Mouse (Mus musculus) embryonic fibroblast, embryonic 13.5 days (primary cell): Measurements from ENCODE around the gene Sptb. TPM values are rescaled to one million over a fixed set of nuclear protein-coding genes. Genes with fewer than 3 reads are reported as not detected.

Source experiments
- H3K27ac ChIP-seq: 2 replicates; pipeline ENCODE4 v1.5.1; 2012; ENCODE audit warnings: low read length, control low read depth, inconsistent platforms; ENCODE audit not compliant: insufficient read depth
- H3K4me1 ChIP-seq: 2 replicates; pipeline ENCODE4 v1.6.1; 2011; ENCODE audit warnings: low read length; ENCODE audit not compliant: control insufficient read depth, insufficient read depth
- H3K4me3 ChIP-seq: 2 replicates; pipeline ENCODE4 v1.5.1; 2011; ENCODE audit warnings: mild to moderate bottlenecking, control low read depth, low read length; ENCODE audit not compliant: insufficient read depth
- CTCF ChIP-seq: IDR thresholded peaks from 2 replicates; pipeline ENCODE4 v1.5.1; 2011; ENCODE audit warnings: mild to moderate bottlenecking, control low read depth, low read length, moderate library complexity, borderline replicate concordance; ENCODE audit not compliant: insufficient read depth
- POLR2A ChIP-seq: IDR thresholded peaks from 2 replicates; pipeline ENCODE4 v1.6.1; 2011; ENCODE audit warnings: low read depth, mild to moderate bottlenecking, control low read depth, low read length, moderate library complexity
- polyA plus RNA-seq: library from polyadenylated mRNA; stranded (reverse); fragments of >200 nt; gene quantifications from 2 replicates; pipeline ENCODE4 v1.2.4, GENCODE M21; 2011; ENCODE audit warnings: low read depth; ENCODE audit not compliant: missing spikeins, insufficient read length

Gene Sptb
- polyA plus RNA-seq, 1 experiment = not detected

- no peak overlapping the region for H3K4me3 ChIP-seq
- TF ChIP-seq CTCF = no peak
- no peak for TF ChIP-seq POLR2A
- H3K4me1 ChIP-seq = peaks cover 23% of the 10 kb centered on the region
- peak overlapping the region; percentile 43 for H3K27ac ChIP-seq
Observed at GRCm38 (mm10) chr12:76547409-76548081, 162.8 kb downstream of the Sptb start.

- TF ChIP-seq CTCF = no peak
- no peak for TF ChIP-seq POLR2A
- H3K27ac ChIP-seq = peak overlapping the region; percentile 43
Observed at GRCm38 (mm10) chr12:76546383-76547276, 163.7 kb downstream of the Sptb start.

GRCm38 (mm10) chr12:76545786-76546370 lies 164.5 kb downstream of the Sptb start:
- Histone ChIP-seq H3K4me3 (no peak overlapping the region), H3K4me1 (peaks cover 26% of the 10 kb centered on the region), H3K27ac (peak overlapping the region; percentile 43)
- no peak for TF ChIP-seq POLR2A
- TF ChIP-seq CTCF = no peak

More at GRCm38 (mm10) chr12:76546383-76547276, 163.7 kb downstream of the Sptb start:
- H3K4me3 ChIP-seq = peak overlapping the region; percentile 3; the same call in 1 of the 2 replicates
- peaks cover 22% of the 10 kb centered on the region for H3K4me1 ChIP-seq

- peak overlapping the region; percentile 30 for H3K27ac ChIP-seq
- no peak overlapping the region for H3K4me3 ChIP-seq
- no peak for TF ChIP-seq POLR2A
- no peak for TF ChIP-seq CTCF
- H3K4me1 ChIP-seq = peaks cover 21% of the 10 kb centered on the region
Observed at GRCm38 (mm10) chr12:76541879-76542278, 168.5 kb downstream of the Sptb start.

GRCm38 (mm10) chr12:76541475-76541874 lies 168.9 kb downstream of the Sptb start:
- Histone ChIP-seq H3K4me1 (peaks cover 25% of the 10 kb centered on the region), H3K27ac (peak overlapping the region; percentile 30), H3K4me3 (no peak overlapping the region)
- no peak for TF ChIP-seq POLR2A

GRCm38 (mm10) chr12:76540701-76541221 lies 169.6 kb downstream of the Sptb start:
- Histone ChIP-seq H3K4me1 (peaks cover 28% of the 10 kb centered on the region), H3K4me3 (no peak overlapping the region), H3K27ac (peak overlapping the region; percentile 30)
- TF ChIP-seq CTCF (no peak), POLR2A (no peak)

GRCm38 (mm10) chr12:76540169-76540568 lies 170.2 kb downstream of the Sptb start:
- peaks cover 26% of the 10 kb centered on the region for H3K4me1 ChIP-seq
- no peak overlapping the region for H3K4me3 ChIP-seq
- TF ChIP-seq POLR2A (no peak), CTCF (no peak)
- H3K27ac ChIP-seq = no peak overlapping the region

GRCm38 (mm10) chr12:76537434-76537833 lies 172.9 kb downstream of the Sptb start:
- H3K4me3 ChIP-seq = no peak overlapping the region
- TF ChIP-seq POLR2A (no peak), CTCF (no peak)
- H3K27ac ChIP-seq = no peak overlapping the region
- H3K4me1 ChIP-seq = peaks cover 25% of the 10 kb centered on the region

- Histone ChIP-seq H3K4me1 (peaks cover 25% of the 10 kb centered on the region), H3K4me3 (no peak overlapping the region), H3K27ac (peak overlapping the region; percentile 82; the same call in 1 of the 2 replicates)
- TF ChIP-seq CTCF = no peak
Observed at GRCm38 (mm10) chr12:76536591-76537153, 173.7 kb downstream of the Sptb start.
